Mouse (Mus musculus): ENCODE measurements at regions not wholly inside any gene's neighbourhood (a gene's known extent, or its start where the extent isn't known, plus 50 kb on each side); places are given as distances from the start of the nearest gene placed in this dataset.

GRCm38 (mm10) chr5:41206462-41206861 is 501.5 kb downstream of the Rab28 start:
- TF ChIP-seq CTCF (IDR thresholded peaks at IDR 0.05; ENCODE audit: low read depth) (no peak), EP300 (IDR thresholded peaks at IDR 0.05; ENCODE audit: low read depth) (no peak)
